Comparison of ENCODE assay signal across 31 mouse cellular contexts in genomic region chr14:117068179-117068578, GRCm38 (mm10).
A peak's percentile ranks its signal among the peaks of the same experiment; 100 is the strongest.
DNase-seq lines count a peak whose midpoint lies in the region; ATAC-seq lines count a peak whose summit lies in the region.
"Had no signal": no experiment of that assay in that cellular context is flagged by ENCODE, and none has a peak within 500 bp of the region (broad histone marks: within the 10 kb centered on the region; RNA-seq: fewer than 3 reads in every experiment).

No protein-coding gene starts in this region.

- no peaks in the 10 kb centered on the region for H3K9me3 ChIP-seq in hindbrain, embryonic 11.5 days (ENCODE audit: control insufficient read depth, low read length)
- H3K9me3 ChIP-seq in hindbrain, embryonic 13.5 days = no peaks in the 10 kb centered on the region
- H3K9me3 ChIP-seq in embryonic facial prominence, embryonic 14.5 days (ENCODE audit: control insufficient read depth, low read length) = no peaks in the 10 kb centered on the region
- H3K9me3 ChIP-seq in midbrain, embryonic 12.5 days = no peaks in the 10 kb centered on the region
- H3K9me3 ChIP-seq: forebrain, embryonic 15.5 days; heart, embryonic 10.5 days; heart, embryonic 15.5 days; limb, embryonic 10.5 days; limb, embryonic 15.5 days; liver, embryonic 13.5 days; neural tube, embryonic 12.5 days had no signal

- intact Hi-C loops in left cerebral cortex, postnatal 4 days (cut with DNase I) = no loop called here

- WGBS in hindbrain, embryonic 11.5 days = 79% methylated on average over 5 of the region's 5 CpGs
- 59% methylated on average over 5 of the region's 5 CpGs for WGBS in hindbrain, embryonic 13.5 days
- 74% methylated on average over 5 of the region's 5 CpGs for WGBS in embryonic facial prominence, embryonic 14.5 days
- 55% methylated on average over 5 of the region's 5 CpGs for WGBS in midbrain, embryonic 12.5 days

- no peak overlapping the region for H3K4me3 ChIP-seq in hindbrain, embryonic 11.5 days (ENCODE audit: low read depth, low read length)
- no peak overlapping the region for H3K4me3 ChIP-seq in hindbrain, embryonic 13.5 days
- H3K4me3 ChIP-seq in embryonic facial prominence, embryonic 14.5 days (ENCODE audit: low read depth, low read length) = no peak overlapping the region
- H3K4me3 ChIP-seq in midbrain, embryonic 12.5 days = no peak overlapping the region
- H3K4me3 ChIP-seq: forebrain, embryonic 15.5 days; gastrocnemius, adult 2 months; heart, embryonic 10.5 days; heart, embryonic 15.5 days; limb, embryonic 10.5 days; limb, embryonic 15.5 days; liver, embryonic 13.5 days; megakaryocyte, embryonic 14.5 days; myocyte; neural tube, embryonic 12.5 days had no signal

- no peak overlapping the region for H3K4me2 ChIP-seq in hindbrain, embryonic 11.5 days (replicated peaks; ENCODE audit: low read depth, low read length)
- H3K4me2 ChIP-seq in hindbrain, embryonic 13.5 days = no peak overlapping the region
- H3K4me2 ChIP-seq in embryonic facial prominence, embryonic 14.5 days (ENCODE audit: low read depth, low read length) = no peak overlapping the region
- H3K4me2 ChIP-seq in midbrain, embryonic 12.5 days (replicated peaks) = no peak overlapping the region
- H3K4me2 ChIP-seq: forebrain, embryonic 15.5 days; heart, embryonic 15.5 days; limb, embryonic 15.5 days; liver, embryonic 13.5 days; neural tube, embryonic 12.5 days had no signal

- peak; percentile 54; the same call in 1 of the 2 replicates for ATAC-seq in hindbrain, embryonic 11.5 days (ENCODE audit: low FRiP score)
- no peak for ATAC-seq in hindbrain, embryonic 13.5 days (ENCODE audit: low FRiP score)
- peak; percentile 84; the same call in 1 of the 2 replicates for ATAC-seq in embryonic facial prominence, embryonic 14.5 days (ENCODE audit: low read depth)
- peak; percentile 86 for ATAC-seq in midbrain, embryonic 12.5 days (ENCODE audit: low FRiP score, low read depth)
- ATAC-seq in megakaryocyte-erythroid progenitor cell, adult 5-6 weeks (replicated peaks; ENCODE audit: low FRiP score, low TSS enrichment, poor library complexity, severe bottlenecking) = no peak
- ATAC-seq in granulocyte monocyte progenitor cell, adult 5-6 weeks (replicated peaks; ENCODE audit: poor library complexity, severe bottlenecking) = no peak
- ATAC-seq: forebrain, embryonic 15.5 days; intestine, embryonic 16.5 days; lung, postnatal 0 days had no signal

- no peak overlapping the region for H3K9ac ChIP-seq in hindbrain, embryonic 11.5 days (ENCODE audit: low read depth, low read length)
- H3K9ac ChIP-seq in hindbrain, embryonic 13.5 days = no peak overlapping the region
- no peak overlapping the region for H3K9ac ChIP-seq in embryonic facial prominence, embryonic 14.5 days (ENCODE audit: low read depth, low read length)
- no peak overlapping the region for H3K9ac ChIP-seq in midbrain, embryonic 12.5 days (replicated peaks)
- H3K9ac ChIP-seq: forebrain, embryonic 15.5 days; heart, embryonic 15.5 days; limb, embryonic 15.5 days; liver, embryonic 13.5 days; neural tube, embryonic 12.5 days had no signal

- no peak overlapping the region for H3K27ac ChIP-seq in hindbrain, embryonic 11.5 days (ENCODE audit: low read depth, low read length)
- H3K27ac ChIP-seq in hindbrain, embryonic 13.5 days = no peak overlapping the region
- H3K27ac ChIP-seq in embryonic facial prominence, embryonic 14.5 days (replicated peaks; ENCODE audit: low read depth, low read length) = no peak overlapping the region
- no peak overlapping the region for H3K27ac ChIP-seq in midbrain, embryonic 12.5 days (replicated peaks)
- H3K27ac ChIP-seq: forebrain, embryonic 15.5 days; gastrocnemius, adult 2 months; heart, embryonic 10.5 days; heart, embryonic 15.5 days; kidney, postnatal 0 days; limb, embryonic 10.5 days; limb, embryonic 15.5 days; liver, embryonic 13.5 days; neural tube, embryonic 12.5 days had no signal

- no peaks in the 10 kb centered on the region for H3K4me1 ChIP-seq in hindbrain, embryonic 11.5 days (replicated peaks; ENCODE audit: control insufficient read depth, insufficient read depth, low read length)
- H3K4me1 ChIP-seq in hindbrain, embryonic 13.5 days (replicated peaks) = no peaks in the 10 kb centered on the region
- H3K4me1 ChIP-seq in embryonic facial prominence, embryonic 14.5 days (ENCODE audit: control insufficient read depth, insufficient read depth, low read length) = no peaks in the 10 kb centered on the region
- H3K4me1 ChIP-seq in midbrain, embryonic 12.5 days = 0 out of 2 replicates have a peak, but pooled peaks cover 3% of the 10 kb centered on the region
- H3K4me1 ChIP-seq: forebrain, embryonic 15.5 days; heart, embryonic 10.5 days; heart, embryonic 15.5 days; limb, embryonic 10.5 days; limb, embryonic 15.5 days; liver, embryonic 13.5 days; megakaryocyte, embryonic 14.5 days; neural tube, embryonic 12.5 days had no signal

- H3K27me3 ChIP-seq in hindbrain, embryonic 11.5 days (ENCODE audit: control insufficient read depth, insufficient read depth, low read length) = no peaks in the 10 kb centered on the region
- H3K27me3 ChIP-seq in hindbrain, embryonic 13.5 days = no peaks in the 10 kb centered on the region
- H3K27me3 ChIP-seq in embryonic facial prominence, embryonic 14.5 days (replicated peaks; ENCODE audit: control insufficient read depth, insufficient read depth, low read length) = no peaks in the 10 kb centered on the region
- H3K27me3 ChIP-seq in midbrain, embryonic 12.5 days = no peaks in the 10 kb centered on the region
- H3K27me3 ChIP-seq: forebrain, embryonic 15.5 days; heart, embryonic 15.5 days; limb, embryonic 15.5 days; liver, embryonic 13.5 days; megakaryocyte, embryonic 14.5 days; neural tube, embryonic 12.5 days had no signal

- H3K36me3 ChIP-seq in hindbrain, embryonic 11.5 days (ENCODE audit: control insufficient read depth, insufficient read depth, low read length) = no peaks in the 10 kb centered on the region
- no peaks in the 10 kb centered on the region for H3K36me3 ChIP-seq in hindbrain, embryonic 13.5 days
- no peaks in the 10 kb centered on the region for H3K36me3 ChIP-seq in embryonic facial prominence, embryonic 14.5 days (ENCODE audit: control insufficient read depth, insufficient read depth, low read length)
- no peaks in the 10 kb centered on the region for H3K36me3 ChIP-seq in midbrain, embryonic 12.5 days
- H3K36me3 ChIP-seq: forebrain, embryonic 15.5 days; heart, embryonic 10.5 days; heart, embryonic 15.5 days; limb, embryonic 15.5 days; liver, embryonic 13.5 days; neural tube, embryonic 12.5 days had no signal

- no peak for DNase-seq in hindbrain, embryonic 11.5 days (ENCODE audit: low spot score)
- peak; percentile 23 for DNase-seq in embryonic facial prominence, embryonic 14.5 days (ENCODE audit: low spot score)
- peak; percentile 80 for DNase-seq in retina, embryonic 14.5 days (ENCODE audit: low spot score)
- DNase-seq in left cerebral cortex, postnatal 4 days = no peak
- DNase-seq: adrenal gland, postnatal 25 days; cerebellum, adult 11-12 months; cerebellum, adult 9-11 months; embryo, embryonic 11 days; gastrocnemius, adult 2 months; kidney, adult 8-10 months; kidney, postnatal 4 days; liver, embryonic 13.5 days; lung, adult 18-20 months; lung, postnatal 4 days; right cerebral cortex, postnatal 14 days; thymus, postnatal 14 days had no signal

Comparison
In these comparisons a context has a peak if more than half of its experiments do, and no peak if none do; other contexts are left out.
1. ATAC-seq: peak in hindbrain, embryonic 11.5 days (single experiment), embryonic facial prominence, embryonic 14.5 days (single experiment) and midbrain, embryonic 12.5 days (single experiment); none in hindbrain, embryonic 13.5 days (single experiment), megakaryocyte-erythroid progenitor cell, adult 5-6 weeks (single experiment) and granulocyte monocyte progenitor cell, adult 5-6 weeks (single experiment).
2. DNase-seq: peak in embryonic facial prominence, embryonic 14.5 days (single experiment) and retina, embryonic 14.5 days (single experiment); none in hindbrain, embryonic 11.5 days (single experiment) and left cerebral cortex, postnatal 4 days (single experiment).